Mouse (Mus musculus) stomach, embryonic 16.5 days (tissue): ENCODE measurements at regions not wholly inside any gene's neighbourhood (a gene's known extent, or its start where the extent isn't known, plus 50 kb on each side); places are given as distances from the start of the nearest gene placed in this dataset.

Experiments used
- ATAC-seq: fragments of 200-750 bp; cut with Nextera tagmentation; 2 replicates; pipeline ENCODE4 v1.8.0; 2017; ENCODE audit warnings: moderate number of reproducible peaks, moderate TSS enrichment; ENCODE audit not compliant: insufficient read depth, low FRiP score
- H3K27ac ChIP-seq: fragments of 300-500 bp; sonication (generic); 2 replicates; pipeline ENCODE4 v1.5.1; 2014; ENCODE audit warnings: low read length
- H3K27me3 ChIP-seq: fragments of 300-500 bp; sonication (generic); 2 replicates; pipeline ENCODE4 v1.6.1; 2014; ENCODE audit warnings: low read length, control low read depth, mixed read lengths; ENCODE audit not compliant: control insufficient read depth, insufficient read depth
- H3K36me3 ChIP-seq: fragments of 300-500 bp; sonication (generic); 2 replicates; pipeline ENCODE4 v1.6.1; 2014; ENCODE audit warnings: low read length; ENCODE audit not compliant: control insufficient read depth, insufficient read depth
- H3K4me1 ChIP-seq: fragments of 300-500 bp; sonication (generic); 2 replicates; pipeline ENCODE4 v1.6.1; 2014; ENCODE audit warnings: low read length, control low read depth, mixed read lengths; ENCODE audit not compliant: control insufficient read depth, insufficient read depth
- H3K4me2 ChIP-seq: fragments of 300-500 bp; sonication (generic); 2 replicates; pipeline ENCODE4 v1.6.1; 2014; ENCODE audit warnings: low read depth, low read length, mixed read lengths
- H3K4me3 ChIP-seq: fragments of 300-500 bp; sonication (generic); replicated peaks from 2 replicates; pipeline ENCODE4 v1.5.1; 2014; ENCODE audit warnings: mild to moderate bottlenecking, low read length
- H3K9ac ChIP-seq: fragments of 300-500 bp; sonication (generic); 2 replicates; pipeline ENCODE4 v1.6.1; 2014; ENCODE audit warnings: low read length
- H3K9me3 ChIP-seq: fragments of 300-500 bp; sonication (generic); replicated peaks from 2 replicates; pipeline ENCODE4 v1.6.1; 2016; ENCODE audit warnings: low read length, control low read depth; ENCODE audit not compliant: control insufficient read depth
- WGBS: fragments of 180-500 bp; shearing (Covaris S2); extraction: QIAGEN DNeasy Blood & Tissue Kit; methylation state at CpG from one replicate; pipeline ENCODE4 v1.1.7; 2014; 5-methylcytosine and 5-hydroxymethylcytosine counted together

- Histone ChIP-seq H3K27me3 (no peaks in the 10 kb centered on the region), H3K4me3 (no peak overlapping the region), H3K4me1 (no peaks in the 10 kb centered on the region), H3K36me3 (no peaks in the 10 kb centered on the region), H3K9me3 (no peaks in the 10 kb centered on the region), H3K9ac (no peak overlapping the region), H3K27ac (no peak overlapping the region), H3K4me2 (no peak overlapping the region)
- ATAC-seq: no peak
- WGBS: 89% methylated on average over 3 of the region's 3 CpGs
Observed at GRCm38 (mm10) chr14:71211359-71211978, 611.8 kb upstream of the Fam160b2 start.

DNA sequence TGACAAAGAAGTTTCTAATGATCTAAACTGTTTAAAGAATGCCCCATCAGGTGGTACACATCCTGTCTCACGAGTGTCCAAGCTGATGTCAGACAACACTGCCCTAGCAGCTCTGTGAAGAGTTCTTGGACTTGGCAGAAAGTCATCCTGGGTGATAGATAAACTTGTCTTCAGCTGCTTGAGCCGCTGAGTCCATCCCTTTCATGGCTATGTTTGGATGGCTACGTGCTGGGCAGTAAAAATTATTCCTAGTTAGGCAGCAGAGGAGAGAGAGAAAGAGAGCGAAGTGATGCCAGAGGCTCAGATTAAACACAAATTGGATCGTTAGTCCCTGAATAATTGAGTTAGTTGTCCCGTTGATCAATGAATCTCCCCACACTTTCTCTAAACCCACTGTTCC is 603.8 kb upstream of the Fam160b2 start:
- no peaks in the 10 kb centered on the region for H3K9me3 ChIP-seq
- no peak overlapping the region for H3K4me2 ChIP-seq
- no peaks in the 10 kb centered on the region for H3K4me1 ChIP-seq
- ATAC-seq: no peak
- H3K36me3 ChIP-seq: no peaks in the 10 kb centered on the region
- H3K4me3 ChIP-seq: no peak overlapping the region
- no peaks in the 10 kb centered on the region for H3K27me3 ChIP-seq
- H3K9ac ChIP-seq: no peak overlapping the region
- H3K27ac ChIP-seq: no peak overlapping the region
- WGBS: 63% methylated on average over 6 of the region's 6 CpGs

GRCm38 (mm10) chr14:71200917-71201316 is 601.3 kb upstream of the Fam160b2 start:
- Histone ChIP-seq H3K36me3 (no peaks in the 10 kb centered on the region), H3K9me3 (no peaks in the 10 kb centered on the region), H3K27me3 (no peaks in the 10 kb centered on the region), H3K4me1 (no peaks in the 10 kb centered on the region), H3K4me3 (no peak overlapping the region), H3K9ac (no peak overlapping the region), H3K27ac (no peak overlapping the region), H3K4me2 (no peak overlapping the region)
- no peak for ATAC-seq
- WGBS: 94% methylated on average over 1 of the region's 1 CpGs

DNA sequence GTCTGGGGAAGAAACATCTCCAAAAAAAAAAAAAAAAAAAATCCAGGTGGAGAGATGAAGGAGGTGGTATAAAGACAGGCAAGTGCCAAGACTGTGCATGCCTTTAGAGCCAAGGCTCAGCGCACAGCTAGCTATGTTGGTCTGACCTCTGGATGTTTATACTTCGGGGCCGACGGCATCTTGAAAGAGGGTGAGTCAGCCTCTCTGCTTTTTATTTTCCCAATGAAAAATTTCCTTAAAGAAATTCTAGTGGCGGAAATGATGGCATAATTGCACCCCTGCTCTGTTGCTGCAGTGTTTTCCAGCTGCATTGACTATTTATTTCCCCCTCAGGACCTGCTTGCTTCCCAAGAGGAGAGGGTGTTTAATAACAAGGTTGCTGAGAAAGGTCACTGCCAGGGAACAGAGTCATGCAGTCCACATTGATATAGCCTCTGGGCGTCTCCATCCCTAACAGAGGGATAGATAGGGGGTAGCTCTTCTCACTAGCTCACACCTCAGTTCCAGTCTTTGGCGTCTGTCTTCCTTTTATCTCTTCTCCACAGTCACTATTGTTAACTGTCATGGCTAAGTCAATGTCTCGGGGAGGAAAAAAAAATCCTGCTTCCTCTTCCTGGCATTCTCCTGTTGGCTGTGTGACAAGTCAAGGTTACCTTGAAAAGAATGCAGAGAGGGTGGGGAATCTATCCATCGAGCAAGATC is 599.7 kb upstream of the Fam160b2 start:
- H3K27me3 ChIP-seq: no peaks in the 10 kb centered on the region
- H3K9me3 ChIP-seq: no peaks in the 10 kb centered on the region
- no peak overlapping the region for H3K27ac ChIP-seq
- no peak overlapping the region for H3K4me2 ChIP-seq
- no peak overlapping the region for H3K9ac ChIP-seq
- no peak for ATAC-seq
- no peaks in the 10 kb centered on the region for H3K36me3 ChIP-seq
- H3K4me1 ChIP-seq: no peaks in the 10 kb centered on the region
- 33% methylated on average over 9 of the region's 9 CpGs for WGBS
- no peak overlapping the region for H3K4me3 ChIP-seq

- WGBS: 92% methylated on average over 2 of the region's 2 CpGs
- ATAC-seq: no peak
- no peak overlapping the region for H3K9ac ChIP-seq
- H3K27ac ChIP-seq: no peak overlapping the region
- no peaks in the 10 kb centered on the region for H3K27me3 ChIP-seq
- H3K4me1 ChIP-seq: no peaks in the 10 kb centered on the region
- H3K36me3 ChIP-seq: no peaks in the 10 kb centered on the region
- no peak overlapping the region for H3K4me2 ChIP-seq
- H3K9me3 ChIP-seq: no peaks in the 10 kb centered on the region
- no peak overlapping the region for H3K4me3 ChIP-seq
Observed at GRCm38 (mm10) chr14:71194219-71194618, 594.6 kb upstream of the Fam160b2 start.

DNA sequence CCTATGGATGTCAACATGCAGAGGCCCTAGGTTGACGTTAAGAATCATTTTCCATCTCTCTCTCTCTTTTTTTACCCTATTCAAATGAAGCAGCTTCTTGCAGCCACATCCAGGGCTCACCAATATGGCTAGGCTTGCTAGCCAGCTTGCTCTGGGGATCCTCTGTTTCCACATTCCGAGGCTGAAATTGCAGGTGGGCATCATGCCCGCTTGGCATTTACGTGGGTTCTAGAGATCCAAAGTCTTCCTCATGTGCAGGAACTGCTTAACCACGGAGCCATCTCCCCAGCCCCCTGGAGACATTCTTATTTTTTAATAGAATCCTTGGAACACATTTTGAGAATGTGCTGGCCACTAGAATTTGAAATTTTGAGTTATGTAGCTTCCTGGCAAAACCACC is 592.9 kb upstream of the Fam160b2 start:
- Histone ChIP-seq H3K27ac (no peak overlapping the region), H3K27me3 (no peaks in the 10 kb centered on the region), H3K9me3 (no peaks in the 10 kb centered on the region), H3K36me3 (no peaks in the 10 kb centered on the region), H3K9ac (no peak overlapping the region), H3K4me1 (no peaks in the 10 kb centered on the region), H3K4me2 (no peak overlapping the region), H3K4me3 (no peak overlapping the region)
- WGBS: 85% methylated on average over 5 of the region's 5 CpGs
- ATAC-seq: no peak

GRCm38 (mm10) chr14:71189360-71189759 is 589.7 kb upstream of the Fam160b2 start:
- no peak overlapping the region for H3K4me2 ChIP-seq
- no peaks in the 10 kb centered on the region for H3K27me3 ChIP-seq
- H3K27ac ChIP-seq: no peak overlapping the region
- H3K9me3 ChIP-seq: no peaks in the 10 kb centered on the region
- no peaks in the 10 kb centered on the region for H3K4me1 ChIP-seq
- H3K36me3 ChIP-seq: no peaks in the 10 kb centered on the region
- H3K9ac ChIP-seq: no peak overlapping the region
- WGBS: 52% methylated on average over 2 of the region's 2 CpGs
- no peak overlapping the region for H3K4me3 ChIP-seq
- no peak for ATAC-seq

DNA sequence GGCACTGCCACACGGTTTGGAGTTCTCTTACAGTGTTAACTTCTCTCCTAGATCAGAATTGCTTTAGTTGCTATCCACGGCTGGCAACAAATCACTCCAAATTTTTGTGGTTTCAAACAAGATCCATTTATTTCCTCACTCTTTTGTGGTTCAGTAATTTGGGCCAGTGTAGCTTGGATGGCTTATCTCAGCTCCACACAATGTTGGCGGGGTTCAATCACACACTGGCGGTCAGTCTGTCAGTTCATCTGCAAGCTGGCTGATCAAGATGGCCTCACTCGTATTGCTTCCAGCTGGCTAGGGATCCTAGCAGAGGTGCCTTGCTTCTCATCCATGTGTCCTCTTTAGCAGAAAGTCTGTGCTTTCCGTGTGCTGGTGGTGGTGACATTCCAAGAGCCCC is 577.7 kb upstream of the Fam160b2 start:
- no peaks in the 10 kb centered on the region for H3K36me3 ChIP-seq
- WGBS: 77% methylated on average over 6 of the region's 6 CpGs
- H3K4me1 ChIP-seq: no peaks in the 10 kb centered on the region
- no peak for ATAC-seq
- H3K27ac ChIP-seq: no peak overlapping the region
- no peak overlapping the region for H3K4me2 ChIP-seq
- H3K4me3 ChIP-seq: no peak overlapping the region
- H3K27me3 ChIP-seq: no peaks in the 10 kb centered on the region
- no peak overlapping the region for H3K9ac ChIP-seq
- H3K9me3 ChIP-seq: no peaks in the 10 kb centered on the region

DNA sequence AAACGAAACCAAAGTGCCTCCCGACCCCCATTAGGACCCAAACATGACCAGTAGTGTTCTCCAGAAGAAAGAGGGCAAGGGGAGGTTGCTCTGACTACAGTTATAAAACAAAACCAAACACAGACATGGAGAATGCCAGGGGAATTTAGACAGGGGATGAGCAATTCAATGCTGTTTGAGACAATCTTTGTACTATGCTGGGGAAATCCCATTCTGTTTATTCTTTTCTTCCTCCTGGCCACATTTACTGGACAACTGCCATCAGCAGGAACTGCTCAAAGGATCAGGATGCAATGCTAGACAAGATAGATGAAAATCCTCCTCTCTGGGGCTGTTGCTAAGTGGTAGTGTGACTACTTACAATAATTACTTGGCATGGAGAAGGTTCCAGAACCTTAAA is 574.5 kb upstream of the Fam160b2 start:
- Histone ChIP-seq H3K36me3 (no peaks in the 10 kb centered on the region), H3K27me3 (no peaks in the 10 kb centered on the region), H3K9ac (no peak overlapping the region), H3K27ac (no peak overlapping the region), H3K4me2 (no peak overlapping the region), H3K4me3 (no peak overlapping the region), H3K9me3 (no peaks in the 10 kb centered on the region), H3K4me1 (no peaks in the 10 kb centered on the region)
- 76% methylated on average over 2 of the region's 2 CpGs for WGBS
- no peak for ATAC-seq
